Mouse (Mus musculus): ENCODE results near the gene Apbb2.

Gene Apbb2

GRCm38 (mm10) chr5:66408546-66408945 lies 210.0 kb downstream of the Apbb2 start:
- no peak for DNase-seq

DNA sequence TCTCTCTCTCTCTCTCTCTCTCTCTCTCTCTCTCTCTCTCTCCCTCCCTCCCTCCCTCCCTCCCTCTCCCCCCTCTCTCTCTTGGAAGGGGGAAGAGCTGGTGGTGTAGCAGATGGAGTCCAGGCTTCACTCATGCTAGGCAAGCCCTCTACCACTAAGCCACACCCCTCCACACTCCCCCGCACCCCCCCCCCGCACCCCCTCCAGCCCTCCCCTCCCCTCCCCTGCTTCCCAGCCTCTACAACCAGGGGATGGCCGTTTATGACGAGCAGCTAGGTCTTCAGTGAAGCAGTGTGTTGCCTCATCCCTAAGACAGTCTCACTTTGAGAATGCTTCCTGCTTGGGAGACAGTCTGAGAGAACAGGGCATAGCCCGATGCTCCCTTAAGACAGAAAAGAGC lies 210.6 kb downstream of the Apbb2 start:
- DNase-seq: no peak

DNA sequence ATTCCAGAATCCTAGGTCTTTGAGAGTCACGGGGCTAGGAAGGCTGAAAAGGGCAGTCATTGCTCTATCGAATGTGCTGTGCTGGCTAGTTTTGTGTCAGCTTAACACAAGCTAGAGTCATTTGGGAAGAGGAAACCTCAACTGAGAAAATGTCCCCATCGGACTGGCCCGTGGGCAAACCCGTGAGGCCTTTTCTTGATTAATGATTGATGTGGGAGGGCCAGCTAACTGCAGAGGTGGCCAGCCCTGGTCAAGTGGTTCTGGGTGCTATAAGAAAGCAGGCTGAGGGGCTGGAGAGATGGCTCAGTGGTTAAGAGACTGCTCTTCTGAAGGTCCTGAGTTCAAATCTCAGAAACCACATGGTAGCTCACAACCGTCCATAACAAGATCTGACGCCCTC lies 212.2 kb downstream of the Apbb2 start:
- no peak for DNase-seq

DNA sequence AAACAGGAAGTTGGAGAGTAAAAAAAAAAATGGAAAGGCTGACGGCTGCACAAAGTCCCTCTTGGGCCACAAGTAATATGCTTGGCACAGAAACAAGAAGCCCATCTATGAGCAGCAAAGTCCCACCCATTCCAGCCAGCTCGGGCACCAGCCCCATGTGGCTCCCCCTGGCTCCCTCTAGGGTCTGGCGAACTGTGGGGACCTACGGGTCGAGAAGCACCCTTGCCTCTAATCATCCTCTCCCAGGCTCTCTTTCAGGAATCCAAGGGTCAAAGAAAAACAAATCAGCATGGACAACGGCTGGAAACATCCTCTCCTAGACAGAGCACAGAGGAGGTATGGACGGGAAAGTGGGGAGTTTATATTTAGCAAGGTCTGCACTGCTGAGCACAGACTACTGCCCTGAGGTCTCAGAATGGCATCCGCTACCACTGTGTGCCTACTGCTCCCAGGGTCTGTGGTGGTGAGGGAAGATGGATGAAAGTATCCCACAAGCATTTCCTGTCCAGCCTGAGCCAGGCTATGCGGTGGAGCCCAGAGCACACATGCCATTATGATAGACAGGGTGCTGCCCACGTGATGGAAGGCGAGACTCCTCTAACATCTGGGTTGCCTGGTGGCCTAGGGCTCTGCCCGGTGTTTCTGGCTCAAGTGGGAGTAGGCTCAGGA lies 212.7 kb downstream of the Apbb2 start:
- no peak for DNase-seq

DNA sequence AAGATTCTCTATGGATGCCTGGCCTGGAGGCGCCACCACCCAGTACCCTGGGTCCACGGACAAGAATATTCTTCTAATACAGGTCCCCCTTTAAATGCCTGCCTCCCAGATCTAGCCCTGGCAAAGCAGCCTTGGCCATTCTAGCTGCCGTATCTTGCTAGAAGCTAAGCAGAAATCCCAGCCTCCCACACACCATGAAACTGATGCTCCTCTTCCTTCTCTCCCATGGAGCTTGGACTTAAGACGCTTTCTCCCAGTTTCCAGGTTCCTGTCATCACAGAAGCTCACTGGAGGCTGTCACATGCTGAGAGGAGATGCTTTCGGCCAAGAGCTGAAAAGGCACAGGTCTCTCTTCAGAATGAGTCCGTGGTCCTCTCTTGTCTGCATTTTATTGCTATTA lies 213.3 kb downstream of the Apbb2 start:
- DNase-seq: no peak

GRCm38 (mm10) chr5:66400563-66400962 lies 218.0 kb downstream of the Apbb2 start:
- no peak for DNase-seq

DNA sequence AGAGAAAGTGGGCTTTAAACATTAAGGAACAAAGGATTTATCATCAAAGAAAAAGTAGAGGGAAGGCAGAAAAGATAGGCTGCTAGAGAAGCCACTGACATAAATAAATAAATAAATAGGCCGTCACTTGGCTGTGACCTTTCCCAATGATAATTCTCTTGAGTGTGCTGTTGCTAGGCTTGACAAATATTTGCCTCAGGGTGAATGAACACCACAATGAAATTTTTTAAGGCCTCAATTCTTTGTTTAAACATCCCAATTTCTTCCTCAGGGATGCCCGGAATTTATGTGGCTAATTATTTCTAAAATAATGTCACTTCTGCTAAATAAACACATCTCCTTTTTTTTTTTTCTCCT lies 219.3 kb downstream of the Apbb2 start:
- DNase-seq: no peak

- DNase-seq: no peak
Measured at GRCm38 (mm10) chr5:66398530-66399263, 219.9 kb downstream of the Apbb2 start.

GRCm38 (mm10) chr5:66393767-66394446 lies 224.7 kb downstream of the Apbb2 start:
- no peak for DNase-seq

DNA sequence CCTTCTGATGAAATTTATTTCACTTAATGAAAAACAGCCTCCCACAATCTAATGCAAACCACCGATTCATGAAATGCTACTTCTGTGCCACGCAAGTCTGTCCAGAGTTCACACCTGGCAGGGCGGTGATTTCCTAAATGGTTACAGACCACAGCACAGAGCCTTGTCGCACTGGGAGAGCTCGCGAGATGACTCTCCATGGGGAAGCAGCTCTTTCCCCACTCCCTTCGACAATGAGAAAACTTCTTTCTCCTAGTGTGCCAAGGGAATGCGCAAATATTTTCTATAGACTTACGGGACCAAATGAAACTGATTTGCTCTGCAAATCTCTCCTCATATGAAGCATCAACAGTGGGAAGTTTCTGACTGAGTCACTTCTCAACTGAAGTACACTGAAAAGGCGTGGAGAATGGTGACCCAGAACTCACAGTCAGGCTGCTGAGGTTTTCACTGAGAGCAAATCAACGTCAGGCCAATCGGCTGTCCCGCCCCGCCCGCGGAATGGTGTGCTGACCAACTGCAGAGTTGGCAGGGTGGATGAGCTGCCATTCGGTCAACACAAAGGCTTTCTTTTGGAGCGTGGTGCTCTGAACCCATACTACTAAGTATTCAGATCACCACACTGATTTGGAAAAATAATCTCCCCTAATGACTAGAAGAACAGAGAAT lies 225.6 kb downstream of the Apbb2 start:
- DNase-seq: no peak

- no peak for DNase-seq
Measured at GRCm38 (mm10) chr5:66391771-66392170, 226.8 kb downstream of the Apbb2 start.

DNA sequence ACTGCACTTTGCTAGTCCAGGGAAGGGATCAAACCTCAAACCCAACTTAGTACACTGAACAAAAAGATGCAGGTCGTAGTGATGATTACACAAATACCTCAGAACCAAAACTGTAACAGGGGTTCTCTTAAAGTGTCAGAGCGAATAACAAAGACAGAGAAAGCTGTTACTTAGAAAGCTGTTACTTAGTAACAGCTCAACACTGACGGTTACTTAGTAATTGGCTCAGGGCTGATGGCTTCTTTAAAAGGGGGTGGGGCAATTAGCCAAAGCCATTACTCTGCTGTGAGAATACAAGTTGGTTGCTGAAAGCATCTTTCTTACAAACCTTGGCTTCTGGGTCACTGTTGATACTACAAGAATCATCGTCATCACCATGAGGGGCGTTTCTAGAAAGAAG lies 227.3 kb downstream of the Apbb2 start:
- no peak for DNase-seq

- DNase-seq: no peak
Measured at GRCm38 (mm10) chr5:66390567-66390966, 228.0 kb downstream of the Apbb2 start.

DNA sequence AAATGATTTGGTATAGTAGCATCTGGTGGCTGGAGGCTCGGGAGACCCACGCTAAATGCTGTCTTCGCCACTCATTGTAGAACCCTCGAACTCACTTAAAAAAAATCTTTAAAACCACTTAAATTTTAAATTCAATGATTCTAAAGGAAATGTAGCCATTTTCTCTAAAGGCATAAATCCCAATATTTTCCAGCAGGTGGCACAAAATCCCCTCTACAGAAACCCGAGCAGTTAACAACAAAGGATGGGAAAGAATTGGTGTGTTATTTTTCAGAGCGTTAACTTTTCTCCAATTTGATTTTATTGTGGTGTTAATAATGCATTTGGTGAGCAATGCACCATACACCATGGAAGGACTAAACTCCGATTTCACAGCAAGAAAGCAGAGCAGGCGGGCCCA lies 231.1 kb downstream of the Apbb2 start:
- DNase-seq: no peak

- peak; percentile 23 for DNase-seq
Measured at GRCm38 (mm10) chr5:66385636-66386035, 232.9 kb downstream of the Apbb2 start.

GRCm38 (mm10) chr5:66384806-66385446 lies 233.7 kb downstream of the Apbb2 start:
- DNase-seq: no peak

- no peak for DNase-seq
Measured at GRCm38 (mm10) chr5:66384114-66384513, 234.5 kb downstream of the Apbb2 start.

DNA sequence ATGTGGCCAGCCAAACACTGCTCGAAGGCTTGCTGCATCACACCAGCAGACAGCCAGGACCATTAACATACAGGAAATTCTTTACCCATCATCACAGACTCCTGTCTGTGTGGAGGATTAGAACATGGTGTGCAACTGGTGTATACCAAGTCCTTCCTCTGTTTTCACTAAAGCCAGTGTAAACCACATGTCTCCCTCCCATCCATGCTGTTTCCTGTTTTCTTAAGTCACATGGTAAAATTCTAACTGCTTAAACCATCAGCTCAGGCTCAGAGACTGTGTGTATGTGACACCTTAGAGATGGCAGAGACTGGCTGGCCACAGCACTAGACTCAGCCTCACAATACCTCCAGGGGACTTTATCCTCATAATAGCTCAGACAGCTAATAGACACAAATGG lies 236.5 kb downstream of the Apbb2 start:
- DNase-seq: no peak

- no peak for DNase-seq
Measured at GRCm38 (mm10) chr5:66378968-66379367, 239.6 kb downstream of the Apbb2 start.

DNA sequence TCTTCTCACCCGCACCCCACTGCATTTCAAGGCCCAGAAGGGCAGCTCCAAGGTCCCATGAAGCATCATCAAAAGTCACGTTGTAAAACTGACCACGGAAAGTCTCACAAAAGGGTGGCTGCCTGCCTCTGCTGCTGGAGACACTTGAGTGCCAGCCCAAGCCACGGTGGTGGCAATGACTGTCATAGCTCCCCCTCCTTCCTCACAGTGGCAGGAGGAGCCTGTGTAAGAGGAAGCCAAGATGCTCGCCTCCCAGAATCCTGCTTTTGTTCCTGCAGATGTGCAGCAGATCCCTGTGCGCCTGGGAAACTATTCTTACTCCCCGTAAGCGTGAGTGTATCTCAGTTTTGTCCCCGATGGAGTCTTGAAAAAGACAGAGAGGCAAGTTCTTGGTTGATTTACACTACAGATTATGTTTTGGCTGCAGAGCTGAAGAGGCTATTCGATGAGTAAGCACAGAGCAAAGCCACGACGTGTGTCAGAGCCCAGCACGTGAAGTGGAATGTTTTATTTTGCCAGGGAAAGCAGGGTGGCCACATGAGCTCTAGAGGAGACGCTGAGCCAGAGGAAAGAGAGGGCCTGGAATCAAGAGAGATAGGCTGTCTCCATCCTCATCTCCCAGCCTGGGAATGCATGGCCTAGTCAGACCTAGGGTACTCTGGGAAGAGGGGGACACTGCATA lies 241.9 kb downstream of the Apbb2 start:
- DNase-seq: no peak

DNA sequence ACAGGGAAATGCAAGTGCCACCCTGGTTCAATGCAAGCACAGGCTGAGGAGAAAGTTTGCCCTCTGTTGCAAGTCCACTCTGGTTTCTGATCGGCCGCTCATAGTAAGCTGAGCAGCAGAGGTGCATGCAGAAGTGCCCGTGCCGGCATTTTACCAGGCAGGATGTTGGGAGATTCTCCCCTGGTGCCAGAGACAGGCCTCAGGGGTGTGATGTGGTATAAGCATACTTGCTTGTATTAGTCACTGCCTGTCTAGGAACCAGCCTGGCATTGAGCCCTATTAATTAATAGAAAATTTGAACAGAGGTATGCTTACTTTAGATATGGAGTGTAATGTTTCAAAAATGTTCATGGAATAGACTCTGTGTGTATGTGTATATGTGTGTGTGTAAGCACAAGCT lies 244.2 kb downstream of the Apbb2 start:
- no peak for DNase-seq

DNA sequence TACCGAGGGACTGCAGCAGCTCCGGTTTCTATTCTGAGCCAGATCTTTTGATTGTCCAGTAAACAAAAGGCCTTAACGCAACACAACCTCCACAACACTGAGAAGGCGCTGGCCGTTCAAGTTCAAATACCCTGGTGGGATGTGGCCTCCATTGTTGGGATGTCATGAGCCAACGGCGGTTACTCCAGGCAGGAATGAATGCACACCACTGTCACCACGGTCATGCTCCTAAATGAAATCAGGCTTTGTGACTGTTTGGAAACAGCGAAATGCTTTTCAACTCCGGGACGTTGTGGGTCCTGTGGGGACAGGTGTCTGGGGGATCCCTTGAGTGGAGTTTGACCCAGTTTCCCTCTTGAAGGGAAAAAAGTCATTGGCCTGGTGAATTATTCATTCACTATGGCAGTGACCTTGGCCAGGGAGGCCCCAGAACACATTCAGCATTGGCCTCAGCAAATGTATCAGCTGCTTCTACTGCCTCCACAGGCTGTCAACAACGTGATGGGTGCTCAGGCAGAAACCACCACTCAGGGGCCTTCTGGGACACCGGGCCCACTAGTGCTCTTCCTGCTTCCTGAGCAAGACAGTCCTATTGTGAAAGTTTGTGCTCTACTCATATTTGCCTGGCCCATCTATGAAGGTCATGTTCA lies 244.9 kb downstream of the Apbb2 start:
- DNase-seq: no peak
